Mouse (Mus musculus): Measurements from ENCODE around the gene Ptp4a2. TPM values are rescaled to one million over a fixed set of nuclear protein-coding genes. Genes with fewer than 3 reads are reported as not detected.

Ptp4a2 gene
- polyA plus RNA-seq, 1 experiment = 407 TPM

DNA sequence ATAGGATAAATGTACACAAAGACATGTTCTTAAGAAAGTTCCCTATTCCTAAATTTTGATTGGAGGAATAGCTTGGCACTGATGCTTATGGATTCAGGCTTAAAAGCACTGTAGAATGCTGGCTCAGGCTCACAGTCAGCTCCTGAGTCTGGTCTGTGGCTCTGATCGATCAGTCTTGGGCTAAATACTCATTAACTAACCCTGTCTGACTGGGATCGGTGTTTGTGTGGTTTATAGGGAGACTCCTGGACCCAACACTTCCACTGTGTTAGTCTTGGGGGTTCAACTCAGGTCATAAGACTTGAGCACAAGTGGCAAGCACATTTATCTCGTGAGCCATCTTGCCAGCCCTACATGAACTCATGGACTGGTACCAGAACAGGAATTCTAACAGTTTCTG is 6.0 kb upstream of the Ptp4a2 start:
- Histone ChIP-seq H3K27ac (ENCODE audit: insufficient read depth, low read length) (no peak overlapping the region), H3K9me3 (replicated peaks; ENCODE audit: control insufficient read depth, insufficient read depth, low read length, poor library complexity, severe bottlenecking) (no peaks in the 10 kb centered on the region), H3K36me3 (ENCODE audit: control insufficient read depth, insufficient read depth, low read length, poor library complexity, severe bottlenecking) (no peaks in the 10 kb centered on the region), H3K4me3 (ENCODE audit: low read depth, low read length) (no peak overlapping the region), H3K4me1 (ENCODE audit: control insufficient read depth, insufficient read depth, low read length) (no peaks in the 10 kb centered on the region), H3K9ac (ENCODE audit: low read depth, poor library complexity, severe bottlenecking) (no peak overlapping the region), H3K27me3 (ENCODE audit: control insufficient read depth, insufficient read depth, low read length, poor library complexity, severe bottlenecking) (no peaks in the 10 kb centered on the region)
- TF ChIP-seq CTCF (IDR thresholded peaks at IDR 0.05; ENCODE audit: low read depth, low read length) (no peak), EP300 (IDR thresholded peaks at IDR 0.05; ENCODE audit: insufficient read depth, low read depth, low read length) (no peak), POLR2A (IDR thresholded peaks at IDR 0.05; ENCODE audit: insufficient read depth, low read length) (no peak)

GRCm38 (mm10) chr4:129811605-129812468 is 818 bp downstream of the Ptp4a2 start:
- no peaks in the 10 kb centered on the region for H3K27me3 ChIP-seq (ENCODE audit: control insufficient read depth, insufficient read depth, low read length, poor library complexity, severe bottlenecking)
- TF ChIP-seq POLR2A (IDR thresholded peaks at IDR 0.05; ENCODE audit: insufficient read depth, low read length) (no peak), CTCF (IDR thresholded peaks at IDR 0.05; ENCODE audit: low read depth, low read length) (no peak), EP300 (IDR thresholded peaks at IDR 0.05; ENCODE audit: insufficient read depth, low read depth, low read length) (no peak)
- H3K4me1 ChIP-seq (ENCODE audit: control insufficient read depth, insufficient read depth, low read length) = no peaks in the 10 kb centered on the region
- no peaks in the 10 kb centered on the region for H3K36me3 ChIP-seq (ENCODE audit: control insufficient read depth, insufficient read depth, low read length, poor library complexity, severe bottlenecking)
- H3K27ac ChIP-seq (ENCODE audit: insufficient read depth, low read length) = peak overlapping the region; percentile 96
- peak overlapping the region; percentile 71 for H3K9ac ChIP-seq (ENCODE audit: low read depth, poor library complexity, severe bottlenecking)
- H3K9me3 ChIP-seq (replicated peaks; ENCODE audit: control insufficient read depth, insufficient read depth, low read length, poor library complexity, severe bottlenecking) = peaks cover 3% of the 10 kb centered on the region; the same call in 1 of the 2 replicates
- H3K4me3 ChIP-seq (ENCODE audit: low read depth, low read length) = peak overlapping the region; percentile 74

- H3K36me3 ChIP-seq (ENCODE audit: control insufficient read depth, insufficient read depth, low read length, poor library complexity, severe bottlenecking) = no peaks in the 10 kb centered on the region
- H3K27me3 ChIP-seq (ENCODE audit: control insufficient read depth, insufficient read depth, low read length, poor library complexity, severe bottlenecking) = no peaks in the 10 kb centered on the region
- H3K27ac ChIP-seq (ENCODE audit: insufficient read depth, low read length) = no peak overlapping the region
- no peak overlapping the region for H3K4me3 ChIP-seq (ENCODE audit: low read depth, low read length)
- TF ChIP-seq CTCF (IDR thresholded peaks at IDR 0.05; ENCODE audit: low read depth, low read length) (no peak), POLR2A (IDR thresholded peaks at IDR 0.05; ENCODE audit: insufficient read depth, low read length) (no peak), EP300 (IDR thresholded peaks at IDR 0.05; ENCODE audit: insufficient read depth, low read depth, low read length) (no peak)
- H3K4me1 ChIP-seq (ENCODE audit: control insufficient read depth, insufficient read depth, low read length) = no peaks in the 10 kb centered on the region
- no peak overlapping the region; the same call in 1 of the 2 replicates for H3K9ac ChIP-seq (ENCODE audit: low read depth, poor library complexity, severe bottlenecking)
- H3K9me3 ChIP-seq (replicated peaks; ENCODE audit: control insufficient read depth, insufficient read depth, low read length, poor library complexity, severe bottlenecking) = peaks cover 3% of the 10 kb centered on the region; the same call in 1 of the 2 replicates
These were observed 6.6 kb downstream of the Ptp4a2 start for GRCm38 (mm10) chr4:129817591-129817990.

DNA sequence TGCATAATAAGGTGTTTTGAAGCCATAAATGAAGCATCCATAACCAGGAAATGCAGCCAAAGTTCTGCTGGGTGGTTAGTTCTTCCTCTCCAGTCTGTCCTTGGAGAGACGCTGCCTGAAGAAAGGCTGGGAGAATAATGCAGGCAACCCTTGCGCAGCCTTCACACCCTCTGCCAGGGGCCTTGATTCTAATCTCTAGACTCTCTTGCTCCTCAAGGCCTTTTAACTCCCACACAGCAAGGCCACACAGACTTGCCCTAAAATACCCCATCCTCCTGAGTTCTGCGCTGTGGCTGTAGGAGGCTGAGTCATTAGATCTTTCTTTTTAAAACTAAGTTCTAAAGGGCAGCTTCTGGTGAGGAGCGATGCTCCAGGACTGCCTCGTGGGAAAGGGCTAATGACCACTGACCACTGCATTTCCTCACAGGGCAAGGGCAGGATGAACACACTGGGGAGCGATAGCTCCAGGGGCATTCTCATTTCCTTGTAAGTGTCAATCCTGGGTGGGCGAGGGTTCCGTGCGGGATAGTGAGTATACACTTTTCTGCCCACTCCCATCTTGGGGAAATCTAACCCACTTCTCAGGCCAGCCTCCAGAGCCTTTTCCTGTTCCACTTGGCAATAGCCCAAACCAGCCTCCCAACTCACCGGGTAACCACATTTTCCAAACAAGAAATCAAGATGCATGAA is 7.6 kb downstream of the Ptp4a2 start:
- Histone ChIP-seq H3K4me1 (ENCODE audit: control insufficient read depth, insufficient read depth, low read length) (peaks cover 2% of the 10 kb centered on the region), H3K4me3 (ENCODE audit: low read depth, low read length) (no peak overlapping the region), H3K36me3 (ENCODE audit: control insufficient read depth, insufficient read depth, low read length, poor library complexity, severe bottlenecking) (no peaks in the 10 kb centered on the region), H3K27me3 (ENCODE audit: control insufficient read depth, insufficient read depth, low read length, poor library complexity, severe bottlenecking) (no peaks in the 10 kb centered on the region), H3K27ac (ENCODE audit: insufficient read depth, low read length) (peak overlapping the region; percentile 83; the same call in 1 of the 2 replicates), H3K9me3 (replicated peaks; ENCODE audit: control insufficient read depth, insufficient read depth, low read length, poor library complexity, severe bottlenecking) (no peaks in the 10 kb centered on the region), H3K9ac (ENCODE audit: low read depth, poor library complexity, severe bottlenecking) (0 out of 2 replicates have a peak overlapping the region, but pooled peaks have one; percentile 66)
- TF ChIP-seq EP300 (IDR thresholded peaks at IDR 0.05; ENCODE audit: insufficient read depth, low read depth, low read length) (no peak), CTCF (IDR thresholded peaks at IDR 0.05; ENCODE audit: low read depth, low read length) (no peak), POLR2A (IDR thresholded peaks at IDR 0.05; ENCODE audit: insufficient read depth, low read length) (no peak)

- peaks cover 2% of the 10 kb centered on the region for H3K4me1 ChIP-seq (ENCODE audit: control insufficient read depth, insufficient read depth, low read length)
- peak overlapping the region; percentile 83 for H3K27ac ChIP-seq (ENCODE audit: insufficient read depth, low read length)
- peak overlapping the region; percentile 96 for H3K9ac ChIP-seq (ENCODE audit: low read depth, poor library complexity, severe bottlenecking)
- no peaks in the 10 kb centered on the region for H3K9me3 ChIP-seq (replicated peaks; ENCODE audit: control insufficient read depth, insufficient read depth, low read length, poor library complexity, severe bottlenecking)
- H3K27me3 ChIP-seq (ENCODE audit: control insufficient read depth, insufficient read depth, low read length, poor library complexity, severe bottlenecking) = no peaks in the 10 kb centered on the region
- H3K36me3 ChIP-seq (ENCODE audit: control insufficient read depth, insufficient read depth, low read length, poor library complexity, severe bottlenecking) = no peaks in the 10 kb centered on the region
- TF ChIP-seq EP300 (IDR thresholded peaks at IDR 0.05; ENCODE audit: insufficient read depth, low read depth, low read length) (peak; percentile 63; the same call in 1 of the 2 replicates), POLR2A (IDR thresholded peaks at IDR 0.05; ENCODE audit: insufficient read depth, low read length) (no peak), CTCF (IDR thresholded peaks at IDR 0.05; ENCODE audit: low read depth, low read length) (peak; percentile 7)
- peak overlapping the region; percentile 57 for H3K4me3 ChIP-seq (ENCODE audit: low read depth, low read length)
These were observed 8.8 kb downstream of the Ptp4a2 start for GRCm38 (mm10) chr4:129819712-129820336.

All from ES-Bruce4 (cell line).